In genomic region chrX:9205121-9205520, GRCm38 (mm10) we compare ENCODE assay signal across 31 mouse cellular contexts. TPM values are rescaled to one million over a fixed set of nuclear protein-coding genes. Genes with fewer than 3 reads are reported as not detected.
A peak's percentile ranks its signal among the peaks of the same experiment; 100 is the strongest.
DNase-seq lines count a peak whose midpoint lies in the region; ATAC-seq and TF ChIP-seq lines count a peak whose summit lies in the region.
"Had no signal": no experiment of that assay in that cellular context is flagged by ENCODE, and none has a peak within 500 bp of the region (broad histone marks: within the 10 kb centered on the region; RNA-seq: fewer than 3 reads in every experiment).

No protein-coding gene starts in this region.

- no peaks in the 10 kb centered on the region for H3K4me1 ChIP-seq in heart, embryonic 12.5 days (replicated peaks)
- 0 out of 2 replicates have a peak, but pooled peaks cover 3% of the 10 kb centered on the region for H3K4me1 ChIP-seq in kidney, adult 2 months (ENCODE audit: control insufficient read depth, insufficient read depth, low read length)
- peaks cover 3% of the 10 kb centered on the region for H3K4me1 ChIP-seq in brown adipose tissue, adult 24 weeks (ENCODE audit: control insufficient read depth, insufficient read depth, insufficient read length, low read length)
- H3K4me1 ChIP-seq: embryonic facial prominence, embryonic 13.5 days; embryonic facial prominence, embryonic 15.5 days; forebrain, embryonic 12.5 days had no signal

- H3K4me3 ChIP-seq in heart, embryonic 12.5 days, result no peak overlapping the region
- H3K4me3 ChIP-seq in kidney, adult 2 months (ENCODE audit: insufficient read depth, low read depth, low read length), result no peak overlapping the region
- H3K4me3 ChIP-seq in brown adipose tissue, adult 24 weeks (ENCODE audit: insufficient read depth, low read depth, low read length), result no peak overlapping the region
- H3K4me3 ChIP-seq: embryonic facial prominence, embryonic 13.5 days; embryonic facial prominence, embryonic 15.5 days; erythroblast, embryonic 14.5 days; forebrain, embryonic 10.5 days; forebrain, embryonic 12.5 days had no signal

- H3K9me3 ChIP-seq in heart, embryonic 12.5 days (replicated peaks), result no peaks in the 10 kb centered on the region
- H3K9me3 ChIP-seq: embryonic facial prominence, embryonic 13.5 days; embryonic facial prominence, embryonic 15.5 days; forebrain, embryonic 10.5 days; forebrain, embryonic 12.5 days; G1E had no signal

- no peak overlapping the region for H3K27ac ChIP-seq in heart, embryonic 12.5 days (ENCODE audit: poor library complexity, severe bottlenecking)
- H3K27ac ChIP-seq in kidney, adult 2 months (ENCODE audit: insufficient read depth, low read depth, low read length), result no peak overlapping the region
- peak overlapping the region; percentile 88 for H3K27ac ChIP-seq in brown adipose tissue, adult 24 weeks (replicated peaks; ENCODE audit: low read depth, low read length)
- H3K27ac ChIP-seq: embryonic facial prominence, embryonic 13.5 days; embryonic facial prominence, embryonic 15.5 days; forebrain, embryonic 10.5 days; forebrain, embryonic 12.5 days had no signal

- TF ChIP-seq CTCF in kidney, adult 2 months (conservative IDR thresholded peaks at IDR 0.05; ENCODE audit: insufficient read depth, insufficient read length, low read depth, low read length), result no peak

- no peak for ATAC-seq in heart, embryonic 12.5 days (ENCODE audit: insufficient number of reproducible peaks, low FRiP score)
- ATAC-seq: activated CD4-positive, CD25-positive, alpha-beta regulatory T cell, adult 4 months; CD4-positive, CD25-positive, alpha-beta regulatory T cell, adult 4 months; forebrain, embryonic 14.5 days; Patski had no signal

- H3K4me2 ChIP-seq in heart, embryonic 12.5 days, result no peak overlapping the region
- H3K4me2 ChIP-seq: embryonic facial prominence, embryonic 13.5 days; embryonic facial prominence, embryonic 15.5 days; forebrain, embryonic 12.5 days had no signal

- DNase-seq in heart, adult 11 months, result peak; percentile 95
- DNase-seq in heart, postnatal 14 days, result no peak
- peak; percentile 46 for DNase-seq in heart, adult 8-10 months (ENCODE audit: low spot score)
- peak; percentile 29 for DNase-seq in kidney, adult 2 months
- DNase-seq in kidney, adult 18-20 months, result no peak
- DNase-seq: adrenal gland, adult 8-10 months; adrenal gland, postnatal 14 days; adrenal gland, postnatal 36 days; B cell, adult 2 months; cerebellum, adult 11 months; cerebellum, adult 18-20 months; cerebellum, adult 8-10 months; cerebellum, adult 9-11 months; cerebellum, postnatal 14 days; cerebellum, postnatal 36 days; embryo, embryonic 11 days had no signal

- no peaks in the 10 kb centered on the region for H3K36me3 ChIP-seq in heart, embryonic 12.5 days
- no peaks in the 10 kb centered on the region for H3K36me3 ChIP-seq in kidney, adult 2 months (ENCODE audit: control insufficient read depth, insufficient read depth, low read length)
- H3K36me3 ChIP-seq: embryonic facial prominence, embryonic 13.5 days; embryonic facial prominence, embryonic 15.5 days; forebrain, embryonic 10.5 days; forebrain, embryonic 12.5 days; G1E had no signal

- no peaks in the 10 kb centered on the region for H3K27me3 ChIP-seq in heart, embryonic 12.5 days (replicated peaks)
- no peaks in the 10 kb centered on the region for H3K27me3 ChIP-seq in kidney, adult 2 months (replicated peaks; ENCODE audit: control insufficient read depth, insufficient read depth, low read length)
- H3K27me3 ChIP-seq: CH12.LX had no signal

- TF ChIP-seq POLR2A in kidney, adult 2 months (IDR thresholded peaks at IDR 0.05; ENCODE audit: low read depth, low read length), result no peak

- H3K9ac ChIP-seq in heart, embryonic 12.5 days, result no peak overlapping the region
- H3K9ac ChIP-seq: embryonic facial prominence, embryonic 13.5 days; embryonic facial prominence, embryonic 15.5 days; forebrain, embryonic 12.5 days had no signal

- intact Hi-C loops in heart, postnatal 14 days (cut with DNase I), result no loop called here

- 65% methylated on average over 2 of the region's 2 CpGs for WGBS in heart, embryonic 12.5 days
- 36% methylated on average over 2 of the region's 2 CpGs for WGBS in kidney, adult 2 months

RNA-seq across cellular contexts. Expression of gene Lancl3, which starts 5.4 kb away (rescaled TPM):
- total RNA-seq in heart, postnatal 14 days (2021), result 1 to 10 TPM; 4.0 to 4.1 TPM
- 1 to 10 TPM; 2.7 to 6.0 (median 5.0) TPM for total RNA-seq in heart, adult 8-10 months (2022)
- 0.88 and 1.1 TPM in 2 replicates for polyA plus RNA-seq in heart, embryonic 12.5 days (2016; fragmentation: Nextera tagmentation; extraction: Ambion mirVana)
- 0.50 and 0.72 TPM in 2 replicates for polyA plus RNA-seq in kidney, adult 2 months (2012; rRNA removed)
- 0.36 TPM in 1 of 2 replicates, not detected in the other for polyA plus RNA-seq in brown adipose tissue, adult 24 weeks (2012; ENCODE audit: insufficient read depth, insufficient read length, missing spikeins)
- total RNA-seq: CH12.LX had no signal
- polyA plus RNA-seq: erythroblast, embryonic 14.5 days; G1E had no signal

RNA-seq across cellular contexts. Expression of gene Gm14862, which starts 51.6 kb away (rescaled TPM):
- total RNA-seq in heart, postnatal 14 days (2021), result not detected
- total RNA-seq in heart, adult 8-10 months (2022), result not detected
- 0.49 and 0.89 TPM in 2 replicates for polyA plus RNA-seq in heart, embryonic 12.5 days (2016; fragmentation: Nextera tagmentation; extraction: Ambion mirVana)
- polyA plus RNA-seq in kidney, adult 2 months (2012; rRNA removed), result not detected in 2 replicates
- not detected in 2 replicates for polyA plus RNA-seq in brown adipose tissue, adult 24 weeks (2012; ENCODE audit: insufficient read depth, insufficient read length, missing spikeins)
- total RNA-seq: adrenal gland, adult 18-20 months; adrenal gland, adult 8-10 months; adrenal gland, postnatal 14 days; adrenal gland, postnatal 36 days; CH12.LX; common myeloid progenitor, adult 5-6 weeks; G1E had no signal
- polyA plus RNA-seq: embryonic facial prominence, embryonic 13.5 days; embryonic facial prominence, embryonic 15.5 days; forebrain, embryonic 10.5 days; forebrain, embryonic 14.5 days; G1E; Patski had no signal

Comparison
In these comparisons a context has a peak if more than half of its experiments do, and no peak if none do; other contexts are left out.
1. DNase-seq: peak in heart, adult 11 months (single experiment), heart, adult 8-10 months (single experiment) and kidney, adult 2 months (single experiment); none in heart, postnatal 14 days (0 of 2) and kidney, adult 18-20 months (single experiment).